Mouse (Mus musculus) liver, embryonic 14.5 days (tissue): Measurements from ENCODE around the gene Vmp1.

Source experiments
- CTCF ChIP-seq: IDR thresholded peaks from 2 replicates; pipeline ENCODE4 v1.5.1; 2016; ENCODE audit warnings: antibody characterized with exemption, low read depth, control low read depth
- EP300 ChIP-seq: IDR thresholded peaks from 2 replicates; pipeline ENCODE4 v1.6.1; 2016; ENCODE audit warnings: antibody characterized with exemption, low read depth

DNA sequence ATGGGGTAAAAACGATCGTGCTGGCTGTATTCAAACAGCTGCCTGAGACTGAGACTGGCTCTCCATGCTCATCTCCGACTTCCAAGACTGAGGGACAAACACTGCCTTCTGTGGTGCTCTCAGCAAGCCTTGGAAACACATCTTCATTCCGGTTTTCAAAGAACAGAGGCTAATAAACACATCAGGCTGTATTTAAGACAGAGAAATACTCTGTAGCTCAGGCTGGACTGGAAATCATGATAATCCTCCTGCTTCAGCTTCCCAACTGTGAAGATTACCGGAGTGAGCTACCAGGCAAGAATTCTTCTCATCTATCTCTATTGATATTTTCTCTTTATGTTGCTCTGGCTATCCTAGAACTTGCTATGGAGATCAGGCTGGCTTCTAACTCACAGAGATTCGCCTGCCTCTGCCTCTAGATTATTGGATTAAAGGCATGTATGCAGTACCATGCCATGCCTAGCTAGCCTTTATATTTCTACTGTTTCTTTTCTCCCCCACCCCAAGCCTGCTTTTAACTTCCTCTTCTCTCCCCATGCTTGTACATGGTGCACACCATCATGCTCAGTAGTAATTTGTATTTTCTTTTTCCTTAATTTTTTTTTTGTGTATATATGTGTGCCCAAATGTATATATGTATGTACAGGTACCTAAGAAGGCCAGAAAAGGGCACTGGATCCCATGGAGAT is 89.3 kb downstream of the Vmp1 start:
- TF ChIP-seq CTCF, result no peak
- no peak for TF ChIP-seq EP300
